Mouse (Mus musculus) ovary, adult 18-20 months (tissue): ENCODE measurements at regions not wholly inside any gene's neighbourhood (a gene's known extent, or its start where the extent isn't known, plus 50 kb on each side); places are given as distances from the start of the nearest gene placed in this dataset.

Experiments
- DNase-seq: peaks from one replicate; pipeline ENCODE4 v3.0.0; 2022; ENCODE audit warnings: low spot score, mixed read lengths

GRCm38 (mm10) chr10:72056725-72057124 is 597.9 kb upstream of the Zwint start:
- DNase-seq = no peak

- DNase-seq = no peak
These were observed 583.4 kb upstream of the Zwint start for GRCm38 (mm10) chr10:72071185-72071718.

GRCm38 (mm10) chr10:72078363-72078762 is 576.3 kb upstream of the Zwint start:
- no peak for DNase-seq

- DNase-seq = peak; percentile 8
These were observed 557.7 kb upstream of the Zwint start for GRCm38 (mm10) chr10:72096951-72097350.

- DNase-seq = no peak
These were observed 555.4 kb upstream of the Zwint start for GRCm38 (mm10) chr10:72099156-72099812.

GRCm38 (mm10) chr10:72119447-72119846 is 535.2 kb upstream of the Zwint start:
- no peak for DNase-seq

- DNase-seq = no peak
These were observed 522.2 kb upstream of the Zwint start for GRCm38 (mm10) chr10:72132407-72132806.
